Mouse (Mus musculus) urinary bladder, adult 18-20 months (tissue): ENCODE measurements at regions not wholly inside any gene's neighbourhood (a gene's known extent, or its start where the extent isn't known, plus 50 kb on each side); places are given as distances from the start of the nearest gene placed in this dataset.
A peak's percentile ranks its signal among the peaks of the same experiment; 100 is the strongest.

Source experiments
- DNase-seq, 2 experiments: peaks; one replicate each; pipeline ENCODE4 v3.0.0; 2022; ENCODE audit warnings: low spot score in 2 of 2, mixed read lengths in 2 of 2

GRCm38 (mm10) chr13:84644024-84644423 lies 421.9 kb downstream of the Tmem161b start:
- no peak for DNase-seq

- DNase-seq = no peak
Measured at GRCm38 (mm10) chr13:84646899-84647298, 424.8 kb downstream of the Tmem161b start.

GRCm38 (mm10) chr13:84648056-84648455 lies 426.0 kb downstream of the Tmem161b start:
- no peak for DNase-seq

- DNase-seq = no peak
Measured at GRCm38 (mm10) chr13:84663967-84664366, 441.9 kb downstream of the Tmem161b start.

GRCm38 (mm10) chr13:84680971-84681370 lies 458.9 kb downstream of the Tmem161b start:
- DNase-seq = no peak

GRCm38 (mm10) chr13:84685930-84686329 lies 463.8 kb downstream of the Tmem161b start:
- DNase-seq = no peak

GRCm38 (mm10) chr13:84693462-84693861 lies 471.4 kb downstream of the Tmem161b start:
- DNase-seq = no peak

- DNase-seq = no peak
Measured at GRCm38 (mm10) chr13:84698472-84699080, 476.5 kb downstream of the Tmem161b start.

- DNase-seq = no peak
Measured at GRCm38 (mm10) chr13:84741231-84741630, 448.0 kb upstream of the Ccnh start.

GRCm38 (mm10) chr13:84748331-84748730 lies 440.9 kb upstream of the Ccnh start:
- DNase-seq = no peak

GRCm38 (mm10) chr13:84749214-84749613 lies 440.0 kb upstream of the Ccnh start:
- DNase-seq = no peak

GRCm38 (mm10) chr13:84750136-84750535 lies 439.1 kb upstream of the Ccnh start:
- DNase-seq = no peak

- DNase-seq = no peak
Measured at GRCm38 (mm10) chr13:84751576-84752490, 437.4 kb upstream of the Ccnh start.

- no peak for DNase-seq
Measured at GRCm38 (mm10) chr13:84752491-84752820, 436.8 kb upstream of the Ccnh start.

GRCm38 (mm10) chr13:84753751-84754500 lies 435.3 kb upstream of the Ccnh start:
- no peak for DNase-seq

- no peak for DNase-seq
Measured at GRCm38 (mm10) chr13:84754821-84755725, 434.1 kb upstream of the Ccnh start.

GRCm38 (mm10) chr13:84756796-84757335 lies 432.3 kb upstream of the Ccnh start:
- DNase-seq = no peak

GRCm38 (mm10) chr13:84757896-84758567 lies 431.2 kb upstream of the Ccnh start:
- no peak for DNase-seq

GRCm38 (mm10) chr13:84758568-84758900 lies 430.7 kb upstream of the Ccnh start:
- DNase-seq = peak; percentile 3 to 6

- DNase-seq = no peak
Measured at GRCm38 (mm10) chr13:84759061-84759460, 430.1 kb upstream of the Ccnh start.

- DNase-seq = no peak
Measured at GRCm38 (mm10) chr13:84760471-84760870, 428.7 kb upstream of the Ccnh start.
